Mouse (Mus musculus) heart, postnatal 14 days (tissue): Measurements from ENCODE around the gene Ifne. TPM values are rescaled to one million over a fixed set of nuclear protein-coding genes. Genes with fewer than 3 reads are reported as not detected.
"Not testable (repeated sequence)": the region's sequence is repeated elsewhere in the genome, so short reads cannot be mapped to it uniquely, and the experiment has no call there.

ENCODE experiments used
- DNase-seq, 2 experiments: peaks; one replicate each; pipeline ENCODE4 v3.0.0; 2021 to 2022
- intact Hi-C: fragments of 180-260 bp; cut with DNase I; formaldehyde crosslinking; loops from one replicate; pipeline ENCODE4 v1.15.1; 2025
- microRNA-seq, 2 experiments: library from miRNA; unstranded; fragments of <30 nt; microRNA quantifications; one replicate each; pipeline ENCODE4 v1.2.0; 2021 to 2022
- total RNA-seq, 2 experiments: library from RNA; stranded (reverse); gene quantifications; 2 replicates each; pipeline ENCODE4 v1.2.3; 2021

Ifne gene
- total RNA-seq, 2 experiments from 2014 or later, result not detected

- peak; percentile 13 to 29 for DNase-seq
- intact Hi-C loops, result no loop called here
Observed at GRCm38 (mm10) chr4:88867926-88868911, 11.8 kb downstream of the Ifne start.

DNA sequence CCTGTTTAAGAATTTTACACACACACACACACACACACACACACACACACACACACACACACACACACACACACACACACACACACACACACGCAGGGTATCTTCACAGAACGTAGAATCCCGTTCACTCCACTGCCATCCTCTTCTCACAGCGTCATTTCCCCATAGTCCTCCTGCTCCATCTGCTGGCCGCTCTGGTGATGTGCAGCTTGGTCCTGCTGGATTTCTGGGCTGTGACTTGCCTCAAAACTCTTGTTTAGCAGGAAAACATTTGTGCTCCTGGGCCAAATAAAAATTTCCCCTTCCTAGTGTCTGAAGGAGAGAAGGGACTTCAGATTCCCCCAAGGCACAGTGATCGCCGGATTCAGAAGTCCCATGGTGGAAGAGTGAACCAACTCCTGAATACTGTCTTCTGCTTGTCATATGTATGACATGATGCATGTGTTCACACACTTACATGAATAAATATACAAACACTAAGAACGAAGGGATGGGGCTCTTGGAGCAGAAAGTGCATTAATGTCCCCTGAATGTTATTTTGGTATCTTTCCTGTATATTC is 12.6 kb downstream of the Ifne start:
- intact Hi-C loops, result no loop called here
- DNase-seq, result peak; percentile 73 to 86

DNA sequence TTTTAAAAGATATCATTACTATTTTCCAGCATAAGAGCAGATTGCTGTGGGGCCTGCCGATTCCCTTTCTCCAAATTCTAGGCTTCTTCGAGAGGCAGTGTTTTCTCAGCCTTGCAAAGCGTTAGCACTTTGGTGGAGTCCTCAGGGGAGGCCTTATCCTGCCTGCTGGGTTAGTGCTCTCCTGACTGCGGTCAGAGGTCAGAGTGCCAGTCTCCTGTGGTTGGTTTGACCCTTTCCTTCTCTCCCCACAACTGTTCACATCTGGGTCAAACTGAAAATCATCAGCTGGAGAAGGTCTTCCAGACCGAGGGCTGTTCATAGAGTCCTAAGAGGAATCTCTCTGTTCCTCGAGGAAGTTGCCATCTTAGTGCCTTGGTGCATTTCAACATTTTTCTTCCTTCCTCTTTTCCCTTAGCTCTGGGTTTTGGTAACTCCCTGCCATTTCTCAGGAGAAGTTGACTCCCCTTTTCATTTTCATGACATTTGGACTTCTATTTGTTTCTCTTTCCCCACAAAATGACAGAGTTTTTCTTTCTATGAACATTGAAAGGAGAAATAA is 14.9 kb downstream of the Ifne start:
- intact Hi-C loops, result no loop called here
- DNase-seq, result no peak

DNA sequence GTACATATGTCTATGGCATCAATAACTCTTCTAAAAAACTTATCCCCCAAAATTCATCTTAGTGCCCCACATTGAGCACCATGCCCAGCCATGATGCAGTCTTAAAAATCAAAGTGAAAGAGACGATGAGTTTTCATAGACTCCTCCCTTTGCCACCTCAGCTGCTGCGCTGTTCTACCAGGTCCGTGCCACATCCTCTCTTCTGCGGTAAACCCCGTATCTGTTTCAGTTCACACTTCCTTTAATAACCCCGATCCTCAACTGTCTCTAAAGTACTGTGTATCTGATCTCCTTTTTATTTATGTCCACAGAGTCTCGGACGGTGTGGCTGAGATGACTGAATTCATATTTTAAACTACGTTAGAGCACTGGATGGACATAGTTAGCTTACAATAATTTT is 15.4 kb downstream of the Ifne start:
- no peak for DNase-seq
- intact Hi-C loops, result no loop called here

DNA sequence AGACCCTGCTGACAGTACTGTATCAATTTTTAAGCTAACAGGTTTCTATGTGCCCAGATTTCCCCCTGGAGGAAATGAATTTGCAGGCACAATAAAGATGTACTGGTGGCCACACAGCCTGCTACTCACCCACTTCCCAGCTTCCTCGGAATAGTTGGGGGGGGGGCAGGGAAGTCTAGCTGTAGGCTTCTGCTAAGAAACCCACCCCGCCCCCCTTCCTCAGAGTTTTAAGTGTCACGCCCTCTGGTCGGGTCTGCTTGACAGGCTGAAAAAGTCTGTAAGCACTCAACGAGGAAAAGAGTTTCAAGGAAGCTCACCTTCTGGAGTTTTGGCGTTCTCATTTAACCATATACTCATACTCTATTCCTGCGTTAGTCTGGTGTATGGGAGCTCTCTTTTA is 16.7 kb downstream of the Ifne start:
- intact Hi-C loops, result no loop called here

GRCm38 (mm10) chr4:88859214-88859613 is 20.8 kb downstream of the Ifne start:
- intact Hi-C loops, result no loop called here
- DNase-seq, result no peak

More for the DNA sequence above, 16.7 kb downstream of the Ifne start:
- DNase-seq, result no peak

DNA sequence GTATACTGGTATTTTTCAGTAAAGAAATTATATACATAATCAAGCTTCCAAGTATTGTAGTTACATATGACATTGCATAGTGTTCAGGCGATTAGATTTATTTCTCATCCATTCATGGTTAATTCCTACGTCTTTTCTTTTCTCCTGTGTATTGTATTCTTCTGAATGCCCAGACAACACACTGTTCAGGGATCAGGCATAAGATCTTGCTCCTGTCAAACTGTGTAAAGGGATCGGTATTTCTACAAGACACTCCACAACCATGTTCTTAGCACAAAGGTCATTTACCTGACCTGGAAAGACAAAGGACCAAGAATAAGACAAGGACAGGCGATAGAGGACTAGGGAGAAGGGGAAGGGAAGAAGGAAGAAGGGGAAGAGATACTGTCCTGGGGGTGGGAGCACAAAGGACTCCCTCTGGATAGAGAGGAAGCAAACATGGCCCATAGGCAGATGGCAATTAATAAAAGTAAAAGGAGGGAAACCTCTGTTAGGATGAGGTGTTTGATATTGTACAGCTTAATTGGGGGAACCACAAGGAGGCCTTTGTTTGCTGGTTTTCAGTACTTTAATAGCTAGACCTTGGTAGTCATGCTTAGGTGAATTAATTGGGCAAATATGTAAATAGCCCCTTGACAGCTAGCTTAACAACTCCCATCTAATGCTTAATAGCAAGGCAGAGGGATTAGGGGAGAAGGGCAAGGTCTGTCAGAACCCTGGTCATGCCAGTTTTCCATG is 28.8 kb downstream of the Ifne start:
- DNase-seq, result no peak
- intact Hi-C loops, result no loop called here

- no peak for DNase-seq
Observed at GRCm38 (mm10) chr4:88849698-88850097, 30.3 kb downstream of the Ifne start, which contains the start of gene Ifna1. Gene Ifna1 (plus strand): TSS chr4:88850087.

DNA sequence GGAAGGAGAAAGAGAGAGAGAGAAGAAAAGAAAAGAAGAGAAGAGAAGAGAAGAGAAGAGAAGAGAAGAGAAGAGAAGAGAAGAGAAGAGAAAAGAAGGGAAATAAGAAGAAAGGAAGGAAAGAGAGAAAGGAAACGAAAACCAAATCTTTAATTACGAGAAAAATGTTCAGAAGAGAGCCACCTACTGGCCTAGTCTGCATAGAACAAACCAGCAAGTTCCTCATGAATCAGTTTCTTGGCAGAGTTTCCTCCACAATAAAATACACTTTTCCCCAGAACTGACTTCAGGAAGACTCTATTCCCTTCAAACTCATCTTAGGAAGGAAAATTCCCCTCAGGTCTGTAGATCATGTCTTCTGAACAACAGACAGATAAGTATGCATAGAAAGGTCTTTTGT is 34.7 kb downstream of the Ifne start:
- no peak for DNase-seq
- intact Hi-C loops, result no loop called here

More at GRCm38 (mm10) chr4:88849698-88850097, 30.3 kb downstream of the Ifne start, which contains the start of gene Ifna1:
- intact Hi-C loops, result no loop called here

DNA sequence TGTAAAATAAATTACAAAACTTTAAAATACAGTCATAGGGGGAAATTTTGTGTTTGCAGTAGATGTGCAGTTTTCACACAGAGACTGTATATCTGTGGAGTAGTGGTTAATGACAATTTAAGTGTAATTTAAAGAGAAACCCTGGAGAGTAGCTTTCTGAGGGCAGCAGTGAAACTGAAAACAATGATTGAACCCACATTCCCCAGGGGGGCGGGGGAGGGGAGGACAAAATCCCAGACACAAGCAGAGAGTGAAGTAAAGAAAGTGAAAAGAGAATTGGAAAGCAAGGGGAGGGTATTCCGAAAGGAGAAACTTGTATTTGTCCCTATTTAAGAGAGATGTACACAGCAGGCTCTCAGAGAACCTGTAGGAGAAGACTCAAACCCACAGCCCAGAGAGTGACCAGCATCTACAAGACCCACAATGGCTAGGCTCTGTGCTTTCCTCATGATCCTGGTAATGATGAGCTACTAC is 38.5 kb downstream of the Ifne start, which contains the start of gene Ifna4:
Ifna4 (plus strand) TSS at position 424 of the 474 bp plus-strand sequence.
- DNase-seq, result no peak
- intact Hi-C loops, result no loop called here

- intact Hi-C loops, result no loop called here
- no peak for DNase-seq
Observed at GRCm38 (mm10) chr4:88840058-88840457, 39.9 kb downstream of the Ifne start.

GRCm38 (mm10) chr4:88838828-88839227 is 41.2 kb downstream of the Ifne start:
- peak in 1 of 2 experiments; percentile 2 for DNase-seq
- intact Hi-C loops, result no loop called here

GRCm38 (mm10) chr4:88835225-88835624 is 44.8 kb downstream of the Ifne start, which contains the start of gene Ifna5:
Gene Ifna5 (plus strand): TSS chr4:88835525.
- DNase-seq, intact Hi-C loops: not testable (repeated sequence)

GRCm38 (mm10) chr4:88830523-88830922 is 49.5 kb downstream of the Ifne start:
- DNase-seq, result peak; percentile 5 to 36
- intact Hi-C loops, result no loop called here

Small RNAs within 50 kb of the gene (microRNA-seq; reads per million reads assigned to microRNA genes)
- gene Mir31, result 534 to 892 reads per million in 2 experiments

Other genes with a start within 250 kb of the Ifne start
- not detected for gene C87499, start 245.8 kb downstream of the Ifne start, total RNA-seq
- not detected for gene Ifna13, start 235.7 kb downstream of the Ifne start, total RNA-seq
- gene Ifna16, start 203.3 kb downstream of the Ifne start, total RNA-seq, result not detected
- gene Ifna2, start 196.3 kb downstream of the Ifne start, total RNA-seq, result not detected
- not detected for gene Ifnab, start 188.8 kb downstream of the Ifne start, total RNA-seq
- gene Gm26566, start 158.4 kb downstream of the Ifne start, total RNA-seq, result 1 to 10 TPM in 1 of 2 experiments, under 1 TPM in 1; 0.22 to 1.0 TPM
- 10 to 100 TPM; 73.9 to 75.5 TPM for gene Klhl9, start 157.7 kb downstream of the Ifne start, total RNA-seq
- not detected for gene Gm13271, start 125.3 kb downstream of the Ifne start, total RNA-seq
- not detected for gene Gm13283, start 120.1 kb downstream of the Ifne start, total RNA-seq
- not detected for gene Gm13290, start 106.4 kb downstream of the Ifne start, total RNA-seq
- not detected for gene Gm13289, start 103.3 kb downstream of the Ifne start, total RNA-seq
- gene Gm13272, start 100.4 kb downstream of the Ifne start, total RNA-seq, result not detected
- not detected for gene Ifnz, start 98.1 kb downstream of the Ifne start, total RNA-seq
- not detected for gene Gm13276, start 94.5 kb downstream of the Ifne start, total RNA-seq
- gene Gm13277, start 91.6 kb downstream of the Ifne start, total RNA-seq, result not detected
- gene Gm13278, start 88.7 kb downstream of the Ifne start, total RNA-seq, result not detected
- gene Gm13275, start 85.7 kb downstream of the Ifne start, total RNA-seq, result not detected
- gene Gm13279, start 82.8 kb downstream of the Ifne start, total RNA-seq, result not detected
- gene Gm13285, start 80.5 kb downstream of the Ifne start, total RNA-seq, result under 1 TPM; 0.19 to 0.22 TPM
- gene Gm13287, start 76.9 kb downstream of the Ifne start, total RNA-seq, result not detected
- gene Gm13288, start 74.7 kb downstream of the Ifne start, total RNA-seq, result not detected
- gene Ifna7, start 64.0 kb downstream of the Ifne start, total RNA-seq, result not detected
- gene Ifna11, start 60.2 kb downstream of the Ifne start, total RNA-seq, result not detected
- not detected for gene Ifna6, start 52.8 kb downstream of the Ifne start, total RNA-seq
- gene Ifna5, start 44.7 kb downstream of the Ifne start, total RNA-seq, result not detected
- not detected for gene Ifna4, start 38.3 kb downstream of the Ifne start, total RNA-seq
- not detected for gene Ifna1, start 30.1 kb downstream of the Ifne start, total RNA-seq